Mouse (Mus musculus): Measurements from ENCODE around the gene Irs2. TPM values are rescaled to one million over a fixed set of nuclear protein-coding genes. Genes with fewer than 3 reads are reported as not detected.
A peak's percentile ranks its signal among the peaks of the same experiment; 100 is the strongest.

Gene Irs2
- polyA plus RNA-seq, 1 experiment = 31.2 TPM

- TF ChIP-seq POLR2A (IDR thresholded peaks at IDR 0.05; ENCODE audit: low read depth, low read length) = no peak
- no peak for TF ChIP-seq CTCF (IDR thresholded peaks at IDR 0.05; ENCODE audit: extremely low read depth, insufficient read length, insufficient replicate concordance, low read depth, low read length)
- Histone ChIP-seq H3K27me3 (ENCODE audit: control insufficient read depth, insufficient read depth, low read length) (no peaks in the 10 kb centered on the region), H3K27ac (ENCODE audit: insufficient read depth, low read depth, low read length) (peak overlapping the region; percentile 84), H3K4me1 (ENCODE audit: control insufficient read depth, insufficient read depth, insufficient read length, low read length) (peaks cover 31% of the 10 kb centered on the region), H3K36me3 (ENCODE audit: control insufficient read depth, insufficient read depth, low read length) (peaks cover 12% of the 10 kb centered on the region), H3K4me3 (ENCODE audit: low read depth, low read length) (peak overlapping the region; percentile 91)
- under 1% methylated on average over 56 of the region's 62 CpGs for WGBS
These were observed 1.3 kb upstream of the Irs2 start for GRCm38 (mm10) chr8:11009431-11010071.

- Histone ChIP-seq H3K4me1 (ENCODE audit: control insufficient read depth, insufficient read depth, insufficient read length, low read length) (peaks cover 35% of the 10 kb centered on the region), H3K4me3 (ENCODE audit: low read depth, low read length) (peak overlapping the region; percentile 91), H3K27me3 (ENCODE audit: control insufficient read depth, insufficient read depth, low read length) (no peaks in the 10 kb centered on the region), H3K27ac (ENCODE audit: insufficient read depth, low read depth, low read length) (peak overlapping the region; percentile 84), H3K36me3 (ENCODE audit: control insufficient read depth, insufficient read depth, low read length) (peaks cover 13% of the 10 kb centered on the region)
- TF ChIP-seq CTCF (IDR thresholded peaks at IDR 0.05; ENCODE audit: extremely low read depth, insufficient read length, insufficient replicate concordance, low read depth, low read length) (no peak), POLR2A (IDR thresholded peaks at IDR 0.05; ENCODE audit: low read depth, low read length) (peak; percentile 99)
- under 1% methylated on average over 65 of the region's 73 CpGs for WGBS
These were observed 673 bp upstream of the Irs2 start for GRCm38 (mm10) chr8:11008842-11009420.

GRCm38 (mm10) chr8:11007581-11008378 lies 478 bp downstream of the Irs2 start:
- Histone ChIP-seq H3K36me3 (ENCODE audit: control insufficient read depth, insufficient read depth, low read length) (peaks cover 13% of the 10 kb centered on the region), H3K4me3 (ENCODE audit: low read depth, low read length) (peak overlapping the region; percentile 91), H3K27me3 (ENCODE audit: control insufficient read depth, insufficient read depth, low read length) (no peaks in the 10 kb centered on the region), H3K27ac (ENCODE audit: insufficient read depth, low read depth, low read length) (peak overlapping the region; percentile 78), H3K4me1 (ENCODE audit: control insufficient read depth, insufficient read depth, insufficient read length, low read length) (peaks cover 34% of the 10 kb centered on the region)
- TF ChIP-seq POLR2A (IDR thresholded peaks at IDR 0.05; ENCODE audit: low read depth, low read length) (no peak; the same call in 1 of the 2 replicates), CTCF (IDR thresholded peaks at IDR 0.05; ENCODE audit: extremely low read depth, insufficient read length, insufficient replicate concordance, low read depth, low read length) (no peak)
- under 1% methylated on average over 88 of the region's 88 CpGs for WGBS

GRCm38 (mm10) chr8:11007001-11007580 lies 1.2 kb downstream of the Irs2 start:
- Histone ChIP-seq H3K4me1 (ENCODE audit: control insufficient read depth, insufficient read depth, insufficient read length, low read length) (peaks cover 39% of the 10 kb centered on the region), H3K36me3 (ENCODE audit: control insufficient read depth, insufficient read depth, low read length) (peaks cover 13% of the 10 kb centered on the region), H3K27me3 (ENCODE audit: control insufficient read depth, insufficient read depth, low read length) (no peaks in the 10 kb centered on the region), H3K27ac (ENCODE audit: insufficient read depth, low read depth, low read length) (peak overlapping the region; percentile 78), H3K4me3 (ENCODE audit: low read depth, low read length) (peak overlapping the region; percentile 91)
- TF ChIP-seq CTCF (IDR thresholded peaks at IDR 0.05; ENCODE audit: extremely low read depth, insufficient read length, insufficient replicate concordance, low read depth, low read length) = peak; percentile 60
- TF ChIP-seq POLR2A (IDR thresholded peaks at IDR 0.05; ENCODE audit: low read depth, low read length) = no peak
- WGBS = 1% methylated on average over 56 of the region's 56 CpGs

GRCm38 (mm10) chr8:11006276-11006630 lies 2.0 kb downstream of the Irs2 start:
- peak overlapping the region; percentile 91 for H3K4me3 ChIP-seq (ENCODE audit: low read depth, low read length)
- peaks cover 13% of the 10 kb centered on the region for H3K36me3 ChIP-seq (ENCODE audit: control insufficient read depth, insufficient read depth, low read length)
- no peaks in the 10 kb centered on the region for H3K27me3 ChIP-seq (ENCODE audit: control insufficient read depth, insufficient read depth, low read length)
- 93% methylated on average over 9 of the region's 9 CpGs for WGBS
- H3K27ac ChIP-seq (ENCODE audit: insufficient read depth, low read depth, low read length) = no peak overlapping the region
- no peak for TF ChIP-seq POLR2A (IDR thresholded peaks at IDR 0.05; ENCODE audit: low read depth, low read length)
- no peak for TF ChIP-seq CTCF (IDR thresholded peaks at IDR 0.05; ENCODE audit: extremely low read depth, insufficient read length, insufficient replicate concordance, low read depth, low read length)
- peaks cover 41% of the 10 kb centered on the region for H3K4me1 ChIP-seq (ENCODE audit: control insufficient read depth, insufficient read depth, insufficient read length, low read length)

GRCm38 (mm10) chr8:11005460-11006275 lies 2.6 kb downstream of the Irs2 start:
- Histone ChIP-seq H3K4me1 (ENCODE audit: control insufficient read depth, insufficient read depth, insufficient read length, low read length) (peaks cover 41% of the 10 kb centered on the region), H3K4me3 (ENCODE audit: low read depth, low read length) (peak overlapping the region; percentile 91), H3K27me3 (ENCODE audit: control insufficient read depth, insufficient read depth, low read length) (no peaks in the 10 kb centered on the region), H3K36me3 (ENCODE audit: control insufficient read depth, insufficient read depth, low read length) (peaks cover 13% of the 10 kb centered on the region), H3K27ac (ENCODE audit: insufficient read depth, low read depth, low read length) (no peak overlapping the region)
- WGBS = 92% methylated on average over 26 of the region's 26 CpGs
- TF ChIP-seq CTCF (IDR thresholded peaks at IDR 0.05; ENCODE audit: extremely low read depth, insufficient read length, insufficient replicate concordance, low read depth, low read length) (no peak), POLR2A (IDR thresholded peaks at IDR 0.05; ENCODE audit: low read depth, low read length) (no peak)

All from small intestine, adult 2 months (tissue).